Mouse (Mus musculus) testis, adult 10 weeks (tissue): ENCODE results near the gene Kif15. TPM values are rescaled to one million over a fixed set of nuclear protein-coding genes. Genes with fewer than 3 reads are reported as not detected.

ENCODE experiments used
- polyA plus RNA-seq: library from polyadenylated mRNA; stranded (reverse); fragments of 350-450 nt; fragmentation: Illumina TruSeq; extraction: RNeasy Lipid Tissue Mini Kit (QIAGEN cat#74804); gene quantifications from one replicate; pipeline ENCODE4 v1.2.3, GENCODE M21; 2014; ENCODE audit warnings: low read depth, low replicate concordance

Gene Kif15
- 134 TPM for polyA plus RNA-seq

DNA sequence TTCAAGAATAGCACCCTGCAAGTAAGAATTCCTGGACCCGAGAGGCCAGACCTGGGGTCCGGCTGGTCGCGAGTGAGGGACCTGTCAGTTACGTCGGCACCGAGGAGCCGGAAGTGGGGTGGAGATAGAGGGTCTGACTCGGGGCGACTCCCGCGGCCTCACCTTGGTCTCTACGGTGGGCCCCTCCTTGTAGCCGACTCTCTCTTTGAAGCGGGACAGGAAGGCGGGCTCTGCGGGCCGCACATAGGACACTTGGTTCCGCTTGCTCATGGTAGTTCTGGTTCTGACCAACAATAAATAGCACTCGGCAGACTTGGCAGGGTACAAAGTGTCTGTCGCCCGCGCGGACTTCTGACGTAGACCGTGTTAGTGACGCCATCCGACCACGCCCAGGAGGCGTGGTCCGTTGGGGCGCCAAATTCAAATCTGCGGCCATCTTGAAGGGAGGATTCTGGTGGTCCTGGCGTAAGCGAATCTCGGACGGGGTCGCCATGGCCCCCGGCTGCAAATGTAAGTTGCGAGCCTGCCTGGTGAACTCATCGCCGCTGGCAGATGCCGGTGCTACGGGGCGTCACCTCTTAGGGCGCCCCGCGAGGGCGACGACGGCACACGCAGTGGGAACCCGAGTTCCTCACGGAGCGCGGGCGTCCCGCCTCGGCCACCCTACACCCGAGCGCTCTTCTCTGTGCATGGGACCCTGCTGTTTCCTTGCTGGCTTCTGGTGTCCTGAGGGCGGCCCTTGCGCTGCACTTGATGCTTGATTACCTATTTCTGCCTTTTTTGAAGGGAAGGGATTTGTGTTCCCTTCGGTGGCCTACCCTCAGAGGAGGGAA, at the start of gene Kif15, which contains the start of gene 1110059G10Rik:
Gene Kif15 (plus strand): TSS at position 404 of the 833 bp plus-strand sequence.
Gene 1110059G10Rik (minus strand): TSS at position 358 of the 833 bp plus-strand sequence.

DNA sequence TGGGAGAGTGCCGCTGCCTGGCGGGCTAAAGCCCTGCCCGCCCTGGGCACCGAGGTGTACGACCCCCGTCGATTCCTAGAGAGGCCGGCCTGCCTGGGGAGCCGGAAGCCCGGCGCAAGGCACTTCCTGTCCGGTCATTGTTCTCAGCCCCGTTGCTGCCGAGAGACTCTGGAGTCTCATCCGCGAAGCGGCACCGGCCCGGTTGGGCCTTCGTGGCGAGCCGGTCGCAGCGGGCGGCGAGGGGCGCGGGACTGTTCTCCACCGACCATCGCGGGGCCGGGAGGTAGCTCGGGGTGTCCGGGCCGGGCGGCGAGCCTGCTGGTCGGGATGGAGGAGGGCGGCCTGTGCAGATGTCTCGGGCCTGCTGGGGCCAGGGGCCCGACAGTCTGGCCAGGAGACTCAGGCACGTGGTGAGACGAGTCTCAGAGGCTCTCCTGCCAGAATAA, 27.9 kb upstream of the Kif15 start, which contains the start of gene Zfp105:
Gene Zfp105 (plus strand): TSS at position 137 of the 446 bp plus-strand sequence.

DNA sequence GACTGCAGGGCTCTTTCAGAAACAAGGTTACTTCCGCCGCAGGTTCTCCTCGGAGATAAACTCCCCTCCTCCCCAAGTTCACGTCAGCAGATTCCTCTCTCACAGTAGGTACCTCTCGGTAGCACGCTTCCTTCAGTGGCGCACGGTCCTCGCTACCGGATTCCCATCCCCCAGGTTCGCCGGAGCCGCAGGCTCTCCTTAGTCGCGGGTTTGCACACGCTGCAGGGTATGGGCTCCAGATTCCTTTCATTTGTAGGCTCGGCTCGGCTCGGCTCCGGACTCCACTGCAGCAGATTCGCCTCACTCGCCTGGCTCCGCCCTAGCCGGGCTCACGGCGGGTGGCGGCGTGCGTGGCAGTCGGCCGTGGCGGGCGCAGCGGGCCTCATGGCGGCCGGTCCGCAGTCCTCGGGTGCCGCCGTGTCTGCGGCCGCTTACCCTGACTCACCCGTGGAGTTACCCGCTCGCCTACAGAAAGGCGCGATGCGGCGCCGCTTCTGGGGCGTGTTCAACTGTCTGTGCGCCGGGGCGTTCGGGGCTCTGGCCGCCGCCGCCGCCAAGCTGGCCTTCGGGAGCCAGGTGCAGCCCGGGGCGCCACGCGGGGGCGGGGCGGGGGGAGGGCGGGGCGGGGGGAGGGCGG, 70.3 kb downstream of the Kif15 start, which contains the start of gene Tmem42:
Gene Tmem42 (plus strand): TSS at position 332 of the 637 bp plus-strand sequence.

DNA sequence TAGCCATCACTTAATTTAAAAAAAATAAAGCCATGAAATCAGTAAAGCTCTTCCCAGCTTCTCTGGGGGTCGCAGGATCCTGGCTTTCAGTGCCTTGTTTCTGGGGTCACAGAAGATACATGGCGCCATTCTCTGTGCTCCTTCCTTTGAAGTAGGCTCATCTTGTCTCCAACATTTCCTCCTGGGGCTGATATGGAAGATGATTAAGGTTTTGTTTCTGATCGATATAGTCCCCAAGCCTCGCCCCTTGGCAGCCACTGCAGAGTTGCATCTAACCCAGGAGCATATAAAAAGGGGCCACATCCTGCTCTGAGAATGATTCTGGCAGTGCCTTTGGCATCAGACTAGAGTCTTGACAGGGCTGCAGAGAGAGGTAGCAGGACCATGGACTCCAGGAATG, 83.6 kb downstream of the Kif15 start, which contains the start of gene Tgm4:
Gene Tgm4 (plus strand): TSS at position 301 of the 400 bp plus-strand sequence.

Other genes with a start within 250 kb of the Kif15 start
- 39.6 TPM for gene Topaz1, start 203.7 kb upstream of the Kif15 start, polyA plus RNA-seq
- gene Tcaim, start 145.5 kb upstream of the Kif15 start, polyA plus RNA-seq: 20.8 TPM
- 15.5 TPM for gene Gm35549, start 107.0 kb upstream of the Kif15 start, polyA plus RNA-seq
- 74.9 TPM for gene Zfp445, start 85.0 kb upstream of the Kif15 start, polyA plus RNA-seq
- gene Zkscan7, start 65.4 kb upstream of the Kif15 start, polyA plus RNA-seq: 42.2 TPM
- 106 TPM for gene Zfp105, start 28.0 kb upstream of the Kif15 start, polyA plus RNA-seq
- gene 1110059G10Rik, start within 50 bp of the Kif15 start, polyA plus RNA-seq: 27.7 TPM
- 6.3 TPM for gene Tmem42, start 70.3 kb downstream of the Kif15 start, polyA plus RNA-seq
- 0.78 TPM for gene Tgm4, start 83.7 kb downstream of the Kif15 start, polyA plus RNA-seq
- gene Zdhhc3, start 162.2 kb downstream of the Kif15 start, polyA plus RNA-seq: 8.1 TPM
- 7.4 TPM for gene Exosc7, start 162.2 kb downstream of the Kif15 start, polyA plus RNA-seq
- gene Clec3b, start 199.9 kb downstream of the Kif15 start, polyA plus RNA-seq: not detected